Mouse (Mus musculus) erythroblast, embryonic 14.5 days (primary cell): Measurements from ENCODE around the gene Mrps10.

Experiments used
- GATA1 ChIP-seq: IDR thresholded peaks from 2 replicates; pipeline ENCODE4 v1.6.1; 2012; ENCODE audit warnings: low read length, inconsistent platforms, mixed read lengths
- TAL1 ChIP-seq: IDR thresholded peaks from 3 replicates; pipeline ENCODE4 v1.6.1; 2012; ENCODE audit warnings: low read length, inconsistent platforms, mixed read lengths

DNA sequence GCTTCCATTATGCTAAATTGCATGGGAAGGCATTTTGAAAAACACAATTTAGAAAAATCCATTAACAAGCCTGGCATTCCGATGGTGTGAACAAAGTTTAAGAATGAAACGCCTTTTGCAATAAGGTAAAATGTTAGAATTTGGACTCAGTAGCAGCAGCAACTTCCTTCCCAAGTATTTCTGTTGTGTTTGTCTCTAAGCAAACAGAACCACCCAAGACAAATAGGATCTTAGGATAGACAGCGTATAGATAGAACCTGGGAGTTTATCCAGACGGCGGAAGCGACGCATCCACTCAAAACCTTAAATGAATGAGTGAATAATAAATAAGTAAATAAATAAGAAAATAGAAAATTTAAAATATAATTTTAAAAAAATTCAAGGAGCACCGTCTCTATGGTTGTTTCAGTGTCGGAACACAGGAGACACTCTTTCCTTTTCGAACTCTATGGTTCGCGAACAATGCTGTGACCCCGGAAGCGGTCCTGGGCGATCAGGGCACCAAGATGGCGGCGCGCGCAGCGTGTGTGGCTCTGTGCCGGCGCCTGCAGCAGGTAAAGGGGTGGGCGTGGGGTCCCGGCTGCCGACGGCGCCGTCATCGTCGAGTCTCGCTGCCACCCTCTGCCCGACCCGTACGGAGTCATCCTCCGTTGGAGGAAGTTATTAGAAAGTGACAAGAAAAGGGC lies at the start of gene Mrps10:
- TF ChIP-seq GATA1 (no peak), TAL1 (no peak)
